Mouse (Mus musculus) R1 (cell line): ENCODE measurements around the gene Gm20696.

ENCODE experiments used
- DNase-seq: peaks from one replicate; pipeline ENCODE4 v3.0.0-alpha.2; 2018; ENCODE audit warnings: low read depth, low spot score

Gm20696 gene

GRCm38 (mm10) chr6:99359765-99360499, 306.7 kb downstream of the Gm20696 start:
- DNase-seq: no peak

- no peak for DNase-seq
Observed at GRCm38 (mm10) chr6:99359036-99359698, 307.4 kb downstream of the Gm20696 start.

- DNase-seq: no peak
Observed at GRCm38 (mm10) chr6:99357931-99358330, 308.7 kb downstream of the Gm20696 start.

- no peak for DNase-seq
Observed at GRCm38 (mm10) chr6:99354338-99354737, 312.3 kb downstream of the Gm20696 start.

GRCm38 (mm10) chr6:99353441-99353840, 313.2 kb downstream of the Gm20696 start:
- no peak for DNase-seq

GRCm38 (mm10) chr6:99350566-99350965, 316.0 kb downstream of the Gm20696 start:
- DNase-seq: no peak

- DNase-seq: no peak
Observed at GRCm38 (mm10) chr6:99350156-99350555, 316.4 kb downstream of the Gm20696 start.

GRCm38 (mm10) chr6:99347836-99348235, 318.8 kb downstream of the Gm20696 start:
- DNase-seq: no peak

GRCm38 (mm10) chr6:99344966-99345365, 321.6 kb downstream of the Gm20696 start:
- DNase-seq: no peak

GRCm38 (mm10) chr6:99344357-99344756, 322.2 kb downstream of the Gm20696 start:
- DNase-seq: no peak

- no peak for DNase-seq
Observed at GRCm38 (mm10) chr6:99343815-99344214, 322.8 kb downstream of the Gm20696 start.

- DNase-seq: no peak
Observed at GRCm38 (mm10) chr6:99342416-99342815, 324.2 kb downstream of the Gm20696 start.

GRCm38 (mm10) chr6:99340902-99341301, 325.7 kb downstream of the Gm20696 start:
- DNase-seq: no peak

- no peak for DNase-seq
Observed at GRCm38 (mm10) chr6:99339986-99340721, 326.4 kb downstream of the Gm20696 start.

GRCm38 (mm10) chr6:99339343-99339620, 327.3 kb downstream of the Gm20696 start:
- no peak for DNase-seq

GRCm38 (mm10) chr6:99338593-99339342, 327.8 kb downstream of the Gm20696 start:
- no peak for DNase-seq

GRCm38 (mm10) chr6:99338174-99338573, 328.4 kb downstream of the Gm20696 start:
- DNase-seq: no peak

- DNase-seq: no peak
Observed at GRCm38 (mm10) chr6:99337575-99337974, 329.0 kb downstream of the Gm20696 start.

- DNase-seq: no peak
Observed at GRCm38 (mm10) chr6:99336191-99336590, 330.4 kb downstream of the Gm20696 start.

- DNase-seq: no peak
Observed at GRCm38 (mm10) chr6:99335174-99335830, 331.3 kb downstream of the Gm20696 start.

- no peak for DNase-seq
Observed at GRCm38 (mm10) chr6:99334255-99334654, 332.3 kb downstream of the Gm20696 start.
